ENCODE assay signal across 10 mouse cellular contexts in genomic region chr2:139609662-139610291, GRCm38 (mm10).
DNase-seq lines count a peak whose midpoint lies in the region; ATAC-seq and TF ChIP-seq lines count a peak whose summit lies in the region.
"Had no signal": no experiment of that assay in that cellular context is flagged by ENCODE, and none has a peak within 500 bp of the region (broad histone marks: within the 10 kb centered on the region; RNA-seq: fewer than 3 reads in every experiment).

No protein-coding gene starts in this region.

- peaks cover 35% of the 10 kb centered on the region for H3K4me1 ChIP-seq in embryonic facial prominence, embryonic 15.5 days
- peaks cover 16% of the 10 kb centered on the region for H3K4me1 ChIP-seq in hindbrain, embryonic 16.5 days (ENCODE audit: control insufficient read depth, insufficient read depth, low read depth, low read length)
- H3K4me1 ChIP-seq in midbrain, embryonic 15.5 days = peaks cover 18% of the 10 kb centered on the region
- H3K4me1 ChIP-seq in heart, embryonic 10.5 days = peaks cover 14% of the 10 kb centered on the region
- H3K4me1 ChIP-seq: liver, embryonic 12.5 days had no signal

- H3K4me2 ChIP-seq in embryonic facial prominence, embryonic 15.5 days (replicated peaks) = peak overlapping the region; percentile 39
- H3K4me2 ChIP-seq in hindbrain, embryonic 16.5 days (ENCODE audit: low read length) = 0 out of 2 replicates have a peak overlapping the region, but pooled peaks have one; percentile 15
- H3K4me2 ChIP-seq in midbrain, embryonic 15.5 days = peak overlapping the region; percentile 23
- H3K4me2 ChIP-seq: liver, embryonic 12.5 days had no signal

- H3K36me3 ChIP-seq in embryonic facial prominence, embryonic 15.5 days = no peaks in the 10 kb centered on the region
- H3K36me3 ChIP-seq in hindbrain, embryonic 16.5 days (ENCODE audit: control insufficient read depth, insufficient read depth, low read length) = no peaks in the 10 kb centered on the region
- H3K36me3 ChIP-seq in midbrain, embryonic 15.5 days (replicated peaks) = no peaks in the 10 kb centered on the region
- no peaks in the 10 kb centered on the region for H3K36me3 ChIP-seq in heart, embryonic 10.5 days
- H3K36me3 ChIP-seq: liver, embryonic 12.5 days had no signal

- H3K9me3 ChIP-seq in embryonic facial prominence, embryonic 15.5 days (replicated peaks) = no peaks in the 10 kb centered on the region
- H3K9me3 ChIP-seq in hindbrain, embryonic 16.5 days (ENCODE audit: control insufficient read depth, low read length) = no peaks in the 10 kb centered on the region
- H3K9me3 ChIP-seq in midbrain, embryonic 15.5 days = no peaks in the 10 kb centered on the region
- no peaks in the 10 kb centered on the region for H3K9me3 ChIP-seq in heart, embryonic 10.5 days
- H3K9me3 ChIP-seq: liver, embryonic 12.5 days had no signal

- H3K9ac ChIP-seq in embryonic facial prominence, embryonic 15.5 days = no peak overlapping the region
- H3K9ac ChIP-seq in hindbrain, embryonic 16.5 days (ENCODE audit: low read depth, low read length) = no peak overlapping the region
- no peak overlapping the region for H3K9ac ChIP-seq in midbrain, embryonic 15.5 days
- H3K9ac ChIP-seq: liver, embryonic 12.5 days had no signal

- H3K27me3 ChIP-seq in embryonic facial prominence, embryonic 15.5 days = no peaks in the 10 kb centered on the region
- no peaks in the 10 kb centered on the region for H3K27me3 ChIP-seq in hindbrain, embryonic 16.5 days (replicated peaks; ENCODE audit: control insufficient read depth, insufficient read depth, low read length)
- H3K27me3 ChIP-seq in midbrain, embryonic 15.5 days (replicated peaks) = no peaks in the 10 kb centered on the region
- no peaks in the 10 kb centered on the region for H3K27me3 ChIP-seq in heart, embryonic 10.5 days (ENCODE audit: insufficient read depth, poor library complexity, severe bottlenecking)
- H3K27me3 ChIP-seq: liver, embryonic 12.5 days had no signal

- H3K27ac ChIP-seq in embryonic facial prominence, embryonic 15.5 days (replicated peaks) = peak overlapping the region; percentile 39; the same call in 1 of the 2 replicates
- H3K27ac ChIP-seq in hindbrain, embryonic 16.5 days (ENCODE audit: low read depth, low read length) = no peak overlapping the region
- no peak overlapping the region for H3K27ac ChIP-seq in midbrain, embryonic 15.5 days
- H3K27ac ChIP-seq in heart, embryonic 10.5 days = no peak overlapping the region
- H3K27ac ChIP-seq: liver, embryonic 12.5 days had no signal

- peak; percentile 67 for DNase-seq in brain, embryonic 14.5 days (ENCODE audit: low read depth)
- no peak for DNase-seq in heart, embryonic 10.5 days (ENCODE audit: low spot score)
- DNase-seq in heart, adult 18-20 months = no peak
- no peak for DNase-seq in ovary, adult 18-20 months (ENCODE audit: low spot score)
- DNase-seq in gastrocnemius, adult 18-20 months (ENCODE audit: low spot score) = no peak

- no peak for TF ChIP-seq CTCF in brain, embryonic 14.5 days (IDR thresholded peaks at IDR 0.05; ENCODE audit: borderline replicate concordance, extremely low read depth, insufficient read depth, insufficient read length)

- 13% methylated on average over 8 of the region's 8 CpGs for WGBS in embryonic facial prominence, embryonic 15.5 days
- WGBS in hindbrain, embryonic 16.5 days = 19% methylated on average over 8 of the region's 8 CpGs
- WGBS in midbrain, embryonic 15.5 days = 11% methylated on average over 8 of the region's 8 CpGs
- WGBS in heart, embryonic 10.5 days = 48% methylated on average over 8 of the region's 8 CpGs

- no peak for ATAC-seq in embryonic facial prominence, embryonic 15.5 days (ENCODE audit: insufficient number of reproducible peaks, low FRiP score, low TSS enrichment, low read depth)
- peak; percentile 76 for ATAC-seq in hindbrain, embryonic 16.5 days
- ATAC-seq in midbrain, embryonic 15.5 days (replicated peaks) = no peak; the same call in 1 of the 2 replicates
- ATAC-seq: CD4-positive, CD25-positive, alpha-beta regulatory T cell, adult 4 months; liver, embryonic 12.5 days had no signal

- no peak overlapping the region for H3K4me3 ChIP-seq in embryonic facial prominence, embryonic 15.5 days (replicated peaks)
- no peak overlapping the region for H3K4me3 ChIP-seq in hindbrain, embryonic 16.5 days (ENCODE audit: low read length)
- H3K4me3 ChIP-seq in midbrain, embryonic 15.5 days = no peak overlapping the region
- H3K4me3 ChIP-seq in heart, embryonic 10.5 days = no peak overlapping the region
- H3K4me3 ChIP-seq: liver, embryonic 12.5 days had no signal

- TF ChIP-seq POLR2A in brain, embryonic 14.5 days (IDR thresholded peaks at IDR 0.05; ENCODE audit: borderline replicate concordance, extremely low read depth, insufficient read depth, insufficient read length, poor library complexity, severe bottlenecking) = no peak
